Mouse (Mus musculus) heart, postnatal 0 days (tissue): ENCODE measurements at regions not wholly inside any gene's neighbourhood (a gene's known extent, or its start where the extent isn't known, plus 50 kb on each side); places are given as distances from the start of the nearest gene placed in this dataset.

Source experiments
- CTCF ChIP-seq: IDR thresholded peaks from 2 replicates; pipeline ENCODE4 v1.5.1; 2016; ENCODE audit warnings: antibody characterized with exemption, control low read depth, low read depth
- EP300 ChIP-seq: IDR thresholded peaks from 2 replicates; pipeline ENCODE4 v1.6.1; 2016; ENCODE audit warnings: antibody characterized with exemption, low read depth

GRCm38 (mm10) chr12:73406556-73407087, 120.0 kb downstream of the Slc38a6 start:
- TF ChIP-seq CTCF (no peak), EP300 (no peak)
